Mouse (Mus musculus) frontal cortex, adult 2 months (tissue): ENCODE data around the gene Agbl5. TPM values are rescaled to one million over a fixed set of nuclear protein-coding genes. Genes with fewer than 3 reads are reported as not detected.

Experiments
- DNase-seq, 2 experiments: peaks; one replicate each; pipeline ENCODE4 v3.0.0; 2022; ENCODE audit warnings: low spot score in 1 of 2; ENCODE audit errors: extremely low spot score in 1 of 2
- polyA plus RNA-seq: library from polyadenylated mRNA; depleted of rRNA; stranded (reverse); fragments of >200 nt; gene quantifications from 2 replicates; pipeline ENCODE4 v1.2.3, GENCODE M21; 2012; rRNA removed

Agbl5 gene
- polyA plus RNA-seq, 1 experiment, result 25.4 TPM

DNA sequence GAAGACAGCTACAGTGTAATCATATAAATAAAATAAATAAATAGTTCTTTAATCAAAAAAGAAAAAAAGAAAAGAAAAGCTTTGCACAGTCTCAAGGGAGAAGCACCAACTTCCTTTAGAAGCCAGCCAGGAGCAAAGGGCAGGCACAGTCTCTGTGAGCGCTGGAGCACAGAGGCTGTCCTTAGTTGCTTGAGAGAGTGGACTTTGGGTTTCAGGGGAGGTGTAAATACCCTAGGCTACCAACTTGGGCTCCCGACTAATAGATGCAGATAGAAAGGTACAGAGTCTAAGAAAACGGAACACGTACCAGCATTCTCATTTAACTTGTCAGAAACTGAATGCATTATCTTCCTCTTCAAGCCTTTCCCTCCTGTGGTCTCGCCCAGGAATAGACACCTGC lies 60.1 kb downstream of the Agbl5 start:
- DNase-seq, result no peak

DNA sequence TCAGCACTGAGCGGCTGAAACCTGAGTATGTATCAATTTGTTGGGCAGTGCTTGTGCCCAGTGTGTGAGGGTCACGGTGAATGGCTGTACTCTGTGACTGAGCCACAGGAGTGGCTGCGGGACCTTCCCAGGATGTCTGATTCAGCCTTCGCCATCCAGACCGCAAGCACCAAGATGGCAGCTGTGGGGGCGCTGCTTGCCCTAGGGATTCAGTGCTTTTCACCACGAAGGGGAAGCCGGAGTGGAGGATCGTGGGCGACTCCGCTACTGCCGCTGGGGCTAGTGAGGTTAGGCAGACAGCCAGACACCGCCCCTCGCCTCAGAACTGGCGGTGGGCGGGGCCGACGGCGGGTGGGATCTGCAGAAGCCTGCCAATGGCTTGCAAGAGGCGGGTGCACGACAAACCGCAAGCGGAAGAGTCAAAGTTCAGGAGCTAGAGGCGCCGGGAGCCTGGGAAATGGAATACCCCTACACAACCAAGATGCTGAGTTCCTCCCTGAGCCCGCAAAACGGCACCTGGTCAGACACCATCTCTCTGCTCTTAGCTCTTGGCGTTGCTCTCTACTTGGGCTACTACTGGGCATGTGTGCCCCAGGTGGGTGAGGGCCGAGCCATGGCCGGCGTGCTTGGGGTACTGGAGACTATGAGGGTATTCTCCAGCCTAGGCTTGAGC lies 61.3 kb downstream of the Agbl5 start:
- peak; percentile 89 to 95 for DNase-seq

GRCm38 (mm10) chr5:30950451-30950850 lies 62.0 kb downstream of the Agbl5 start:
- no peak for DNase-seq

DNA sequence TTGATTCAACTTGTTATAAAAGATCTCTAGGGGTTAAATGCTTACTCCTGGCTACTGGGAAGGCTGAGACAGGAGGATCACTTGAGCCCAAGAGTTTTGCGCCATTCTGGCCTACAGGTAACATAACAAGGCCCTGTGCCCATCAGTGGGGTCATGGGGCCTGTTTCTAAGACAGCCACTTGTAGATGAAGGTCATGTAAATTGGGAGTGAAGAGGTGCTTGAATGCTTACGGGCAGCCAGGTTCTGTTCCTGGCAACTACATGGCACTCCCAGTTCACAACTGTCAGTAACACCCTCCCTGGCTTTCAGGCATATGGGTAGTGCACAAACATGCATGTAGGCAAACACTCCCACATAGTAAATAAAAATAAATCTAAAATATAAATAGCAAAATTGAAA lies 62.4 kb downstream of the Agbl5 start:
- DNase-seq, result no peak

GRCm38 (mm10) chr5:30951706-30952105 lies 63.2 kb downstream of the Agbl5 start:
- DNase-seq, result no peak

GRCm38 (mm10) chr5:30952551-30952950 lies 64.1 kb downstream of the Agbl5 start:
- DNase-seq, result no peak

DNA sequence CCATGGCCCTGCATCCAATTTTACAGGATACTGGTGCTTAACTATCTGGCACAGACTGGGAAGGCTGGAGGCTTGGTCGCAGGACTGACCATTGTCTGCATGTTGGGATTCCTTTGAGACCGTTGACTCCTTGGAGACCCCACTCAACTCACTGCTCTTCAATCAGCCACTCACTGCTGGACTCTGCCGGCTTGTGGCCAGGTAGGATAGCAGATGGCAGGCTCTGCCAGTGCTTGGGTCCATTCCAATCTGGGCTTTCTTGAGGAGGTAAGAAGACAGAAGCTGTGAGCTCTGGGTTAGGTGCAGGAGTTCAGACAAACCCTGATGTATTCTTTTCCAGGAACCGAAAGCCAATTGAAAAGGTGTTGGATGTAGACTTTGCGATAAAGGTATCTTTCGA lies 65.6 kb downstream of the Agbl5 start:
- DNase-seq, result no peak

GRCm38 (mm10) chr5:30954556-30954955 lies 66.1 kb downstream of the Agbl5 start:
- no peak for DNase-seq

DNA sequence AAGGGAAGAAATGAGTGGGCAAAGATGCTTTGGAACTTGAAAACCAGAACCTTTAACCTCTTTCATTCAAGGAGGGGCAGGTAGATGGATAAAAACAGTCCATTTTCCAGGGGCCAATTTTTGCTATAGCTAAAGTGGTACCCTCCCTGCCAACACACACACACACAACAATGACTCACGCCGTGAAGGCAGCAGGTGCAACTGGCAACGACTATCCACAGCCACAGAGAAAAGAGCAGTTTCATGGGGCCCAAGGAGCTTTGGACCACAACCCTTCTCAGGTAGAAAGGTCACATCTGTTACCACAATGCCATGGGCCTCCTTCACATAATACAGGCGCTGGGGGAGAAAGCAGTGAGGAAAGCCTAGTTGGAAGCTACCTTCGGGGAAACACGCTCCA lies 67.3 kb downstream of the Agbl5 start:
- no peak for DNase-seq

Other genes with a start within 250 kb of the Agbl5 start
- gene Slc35f6, start 240.8 kb upstream of the Agbl5 start, polyA plus RNA-seq, result 56.5 and 56.9 TPM in 2 replicates
- gene Cenpa, start 221.9 kb upstream of the Agbl5 start, polyA plus RNA-seq, result 3.5 and 4.3 TPM in 2 replicates
- 39.6 and 40.3 TPM in 2 replicates for gene Dpysl5, start 177.1 kb upstream of the Agbl5 start, polyA plus RNA-seq
- gene Mapre3, start 74.1 kb upstream of the Agbl5 start, polyA plus RNA-seq, result 301 and 309 TPM in 2 replicates
- 76.3 and 82.8 TPM in 2 replicates for gene Tmem214, start 20.7 kb upstream of the Agbl5 start, polyA plus RNA-seq
- gene Ost4, start 19.1 kb downstream of the Agbl5 start, polyA plus RNA-seq, result 158 and 207 TPM in 2 replicates
- gene Emilin1, start 24.7 kb downstream of the Agbl5 start, polyA plus RNA-seq, result 4.2 and 4.7 TPM in 2 replicates
- gene Khk, start 32.7 kb downstream of the Agbl5 start, polyA plus RNA-seq, result 28.4 and 30.6 TPM in 2 replicates
- gene Cgref1, start 56.9 kb downstream of the Agbl5 start, polyA plus RNA-seq, result 25.6 and 39.1 TPM in 2 replicates
- 192 and 208 TPM in 2 replicates for gene Preb, start 71.7 kb downstream of the Agbl5 start, polyA plus RNA-seq
- 0.20 and 0.21 TPM in 2 replicates for gene Tcf23, start 80.0 kb downstream of the Agbl5 start, polyA plus RNA-seq
- gene Atraid, start 159.6 kb downstream of the Agbl5 start, polyA plus RNA-seq, result 175 TPM in 2 replicates
- 33.1 and 35.2 TPM in 2 replicates for gene Slc5a6, start 160.2 kb downstream of the Agbl5 start, polyA plus RNA-seq
- gene Cad, start 166.1 kb downstream of the Agbl5 start, polyA plus RNA-seq, result 14.8 and 18.0 TPM in 2 replicates
- gene Dnajc5g, start 217.6 kb downstream of the Agbl5 start, polyA plus RNA-seq, result not detected in 2 replicates
- gene Slc30a3, start 219.5 kb downstream of the Agbl5 start, polyA plus RNA-seq, result 140 and 173 TPM in 2 replicates
- 0.64 and 2.0 TPM in 2 replicates for gene Trim54, start 228.0 kb downstream of the Agbl5 start, polyA plus RNA-seq